Mouse (Mus musculus) lung, adult 18-20 months (tissue): ENCODE measurements around the gene Ntpcr.

Source experiments
- DNase-seq, 2 experiments: peaks; one replicate each; pipeline ENCODE4 v3.0.0; 2022; ENCODE audit warnings: mixed read lengths in 2 of 2

Ntpcr gene

GRCm38 (mm10) chr8:125726143-125726542, 3.6 kb upstream of the Ntpcr start:
- DNase-seq, result no peak

GRCm38 (mm10) chr8:125726986-125727385, 2.8 kb upstream of the Ntpcr start:
- no peak for DNase-seq

GRCm38 (mm10) chr8:125727797-125728196, 2.0 kb upstream of the Ntpcr start:
- peak; percentile 33 to 46 for DNase-seq

- DNase-seq, result peak; percentile 82 to 86
Measured at GRCm38 (mm10) chr8:125733964-125734956, 4.5 kb downstream of the Ntpcr start.

- no peak for DNase-seq
Measured at GRCm38 (mm10) chr8:125738956-125739355, 9.2 kb downstream of the Ntpcr start.

GRCm38 (mm10) chr8:125740655-125741054, 10.9 kb downstream of the Ntpcr start:
- DNase-seq, result no peak

- no peak for DNase-seq
Measured at GRCm38 (mm10) chr8:125741377-125741776, 11.6 kb downstream of the Ntpcr start.

GRCm38 (mm10) chr8:125741855-125742254, 12.1 kb downstream of the Ntpcr start:
- peak; percentile 59 to 69 for DNase-seq

- no peak for DNase-seq
Measured at GRCm38 (mm10) chr8:125742406-125742805, 12.6 kb downstream of the Ntpcr start.

- no peak for DNase-seq
Measured at GRCm38 (mm10) chr8:125744914-125745576, 15.3 kb downstream of the Ntpcr start.

- DNase-seq, result no peak
Measured at GRCm38 (mm10) chr8:125747390-125747789, 17.6 kb downstream of the Ntpcr start.

- peak; percentile 20 to 27 for DNase-seq
Measured at GRCm38 (mm10) chr8:125750846-125751245, 21.1 kb downstream of the Ntpcr start.

- DNase-seq, result no peak
Measured at GRCm38 (mm10) chr8:125755896-125756295, 26.1 kb downstream of the Ntpcr start.

- no peak for DNase-seq
Measured at GRCm38 (mm10) chr8:125756391-125757105, 26.8 kb downstream of the Ntpcr start.

GRCm38 (mm10) chr8:125757106-125757496, 27.3 kb downstream of the Ntpcr start:
- no peak for DNase-seq

- peak in 1 of 2 experiments; percentile 31 for DNase-seq
Measured at GRCm38 (mm10) chr8:125759022-125759421, 29.3 kb downstream of the Ntpcr start.

GRCm38 (mm10) chr8:125763066-125763786, 33.5 kb downstream of the Ntpcr start:
- no peak for DNase-seq

- no peak for DNase-seq
Measured at GRCm38 (mm10) chr8:125768079-125768478, 38.3 kb downstream of the Ntpcr start.

- no peak for DNase-seq
Measured at GRCm38 (mm10) chr8:125772300-125772699, 42.5 kb downstream of the Ntpcr start.

GRCm38 (mm10) chr8:125773281-125773803, 43.6 kb downstream of the Ntpcr start:
- no peak for DNase-seq

- DNase-seq, result no peak
Measured at GRCm38 (mm10) chr8:125775031-125775430, 45.3 kb downstream of the Ntpcr start.

- DNase-seq, result no peak
Measured at GRCm38 (mm10) chr8:125776314-125776713, 46.6 kb downstream of the Ntpcr start.
